Mouse (Mus musculus): ENCODE measurements around the gene Gm12800.
A peak's percentile ranks its signal among the peaks of the same experiment; 100 is the strongest.
"Not testable (repeated sequence)": the region's sequence is repeated elsewhere in the genome, so short reads cannot be mapped to it uniquely, and the experiment has no call there.

Gm12800 gene

GRCm38 (mm10) chr4:101908821-101909220 lies at the start of gene Gm12800:
Gm12800 (plus strand) TSS chr4:101909121.
- not testable (repeated sequence) for DNase-seq (ENCODE audit: low spot score in 2 of 2)

DNA sequence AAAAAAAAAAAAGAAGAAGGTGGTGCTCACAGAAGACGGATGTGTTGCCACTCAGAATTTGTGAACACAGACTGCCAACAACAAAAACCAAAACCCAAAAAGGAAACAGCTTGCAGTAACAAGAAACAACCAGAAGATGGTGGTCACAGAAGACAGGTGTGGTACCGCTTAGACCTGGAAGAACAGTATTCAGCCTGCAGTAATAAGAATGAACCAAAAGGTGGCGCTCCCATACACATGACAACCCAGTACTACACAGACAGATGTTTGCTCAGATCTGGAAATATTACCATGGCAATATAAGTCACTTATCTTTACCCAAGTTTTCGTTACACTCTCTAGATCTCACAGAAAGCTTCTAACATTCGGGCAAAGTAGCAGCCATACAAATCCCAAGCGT lies 48.0 kb upstream of the Gm12800 start:
- DNase-seq (ENCODE audit: low spot score in 2 of 2) = peak; percentile 15 to 64

- no peak for DNase-seq (ENCODE audit: low spot score in 2 of 2)
Measured at GRCm38 (mm10) chr4:101862289-101862688, 46.6 kb upstream of the Gm12800 start.

- not testable (repeated sequence) for DNase-seq (ENCODE audit: low spot score in 2 of 2)
Measured at GRCm38 (mm10) chr4:101872031-101872430, 36.9 kb upstream of the Gm12800 start.

- DNase-seq (ENCODE audit: low spot score in 2 of 2) = not testable (repeated sequence)
Measured at GRCm38 (mm10) chr4:101875687-101876086, 33.2 kb upstream of the Gm12800 start.

DNA sequence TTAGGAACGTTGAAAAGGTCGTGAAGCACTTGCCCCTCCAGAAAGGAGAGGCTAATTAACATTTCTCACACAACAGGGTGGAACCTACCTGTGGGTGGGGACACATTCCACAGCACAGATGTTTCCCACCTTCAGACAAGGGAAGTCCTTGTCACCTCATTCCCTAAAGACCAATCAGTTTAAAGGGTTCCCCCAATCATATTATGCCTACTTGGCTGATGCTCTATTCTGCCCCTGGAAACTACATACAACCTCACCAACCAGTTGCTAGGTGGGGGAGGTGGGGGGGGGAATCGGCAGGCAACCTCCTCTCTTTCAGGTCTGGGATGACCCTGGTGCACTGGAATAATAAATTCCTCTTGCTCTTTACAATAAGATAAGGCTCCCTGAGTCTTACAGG lies 25.3 kb upstream of the Gm12800 start:
- no peak for DNase-seq (ENCODE audit: low spot score in 2 of 2)

DNA sequence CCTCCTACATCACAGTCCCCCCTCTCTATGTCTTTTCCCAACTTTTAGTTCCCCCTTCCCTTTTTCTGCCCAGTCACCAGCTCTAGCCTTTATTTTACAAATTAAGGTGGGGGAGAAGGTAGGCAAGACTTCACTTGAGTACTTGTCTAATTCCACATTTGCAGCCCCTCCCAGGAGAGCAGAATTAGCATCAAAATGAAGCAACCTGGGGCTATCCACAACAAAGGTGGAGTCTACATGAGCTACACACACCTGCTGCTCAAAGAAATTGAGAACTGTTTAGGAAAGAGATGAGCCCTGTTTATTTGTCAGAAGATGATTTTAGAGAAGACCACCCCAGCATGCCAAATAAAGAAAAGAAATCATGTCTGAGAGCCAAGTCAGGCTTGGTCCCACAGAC lies 19.5 kb upstream of the Gm12800 start:
- DNase-seq (ENCODE audit: low spot score in 2 of 2) = no peak

DNA sequence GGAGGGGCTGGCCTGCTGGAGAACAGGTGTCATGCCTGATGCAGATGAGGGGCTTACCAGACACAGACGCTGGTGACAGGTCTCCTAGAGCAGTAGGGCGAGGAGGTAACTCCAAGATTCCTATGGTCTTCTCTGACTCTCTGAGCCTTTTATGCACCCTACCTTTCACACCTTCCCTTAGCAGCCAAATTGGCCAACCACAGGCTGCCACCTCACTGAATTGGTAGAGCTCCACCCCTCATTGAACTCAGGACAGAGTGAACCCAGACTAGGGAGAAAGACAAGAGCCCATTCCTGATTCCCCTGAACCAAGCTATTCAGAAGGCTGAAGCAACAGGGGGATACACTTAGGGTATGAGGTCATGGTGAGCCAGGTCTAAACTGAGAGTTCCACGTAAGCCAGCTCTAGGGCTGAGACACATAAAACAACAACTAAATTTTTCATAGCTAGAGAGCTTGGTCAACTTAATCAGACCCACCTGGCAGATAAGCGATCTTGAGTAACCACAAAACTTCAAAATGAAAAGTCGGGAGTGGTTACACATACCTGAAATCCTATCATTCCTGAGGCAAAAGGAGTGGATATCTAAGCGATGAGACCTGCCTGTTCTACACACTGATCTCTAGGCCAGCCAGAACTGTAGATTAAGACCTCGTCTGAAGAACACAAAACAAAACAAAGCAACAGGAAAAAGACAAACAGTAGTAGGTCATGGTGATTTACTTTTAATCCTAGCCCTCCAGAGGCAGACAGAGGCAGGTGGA lies 15.1 kb upstream of the Gm12800 start, which contains the start of gene C130073F10Rik:
Gene C130073F10Rik (minus strand): TSS at position 134 of the 765 bp plus-strand sequence.
- no peak for DNase-seq (ENCODE audit: low spot score in 2 of 2)

- not testable (repeated sequence) for DNase-seq (ENCODE audit: low spot score in 2 of 2)
Measured at GRCm38 (mm10) chr4:101940107-101940506, 31.2 kb downstream of the Gm12800 start, which contains the start of gene Gm12794. Gm12794 (plus strand) TSS chr4:101940407.

Data from frontal cortex, postnatal 36 days (tissue).